Mouse (Mus musculus) MEL (cell line): Measurements from ENCODE around the gene Smad1.

Experiments
- CHD1 ChIP-seq: IDR thresholded peaks from 2 replicates; pipeline ENCODE4 v1.6.1; 2012; ENCODE audit warnings: low read depth, mild to moderate bottlenecking, inconsistent platforms, low read length, improper control_type of control experiment
- CTCF ChIP-seq, 3 experiments: IDR thresholded peaks in 2 of 3; conservative IDR thresholded peaks in 1 of 3; 2 replicates each; pipeline ENCODE4 v1.5.1; 2011 to 2012; ENCODE audit warnings: low read length in 3 of 3, low read depth in 2 of 3, mild to moderate bottlenecking in 2 of 3, improper control_type of control experiment in 1 of 3, inconsistent platforms in 1 of 3, mixed read lengths in 1 of 3, moderate library complexity in 1 of 3; ENCODE audit not compliant: control insufficient read depth in 1 of 3, insufficient read depth in 1 of 3, poor library complexity in 1 of 3, severe bottlenecking in 1 of 3
- EP300 ChIP-seq, 2 experiments: IDR thresholded peaks; 2 replicates each; pipeline ENCODE4 v1.6.1; 2011; ENCODE audit warnings: improper control_type of control experiment in 2 of 2, low read length in 2 of 2, low read depth in 1 of 2, mild to moderate bottlenecking in 1 of 2
- GATA1 ChIP-seq: IDR thresholded peaks from 2 replicates; pipeline ENCODE4 v1.6.1; 2011; ENCODE audit warnings: low read depth, low read length, improper control_type of control experiment
- KAT2A ChIP-seq: conservative IDR thresholded peaks from 2 replicates; pipeline ENCODE4 v1.6.1; 2012; ENCODE audit warnings: low read depth, low read length, improper control_type of control experiment, inconsistent platforms
- MAFK ChIP-seq: IDR thresholded peaks from 2 replicates; pipeline ENCODE4 v1.6.1; 2011; ENCODE audit warnings: low read depth, mild to moderate bottlenecking, low read length, improper control_type of control experiment, borderline replicate concordance
- NELFE ChIP-seq: IDR thresholded peaks from 2 replicates; pipeline ENCODE4 v1.6.1; 2011; ENCODE audit warnings: low read depth, low read length, improper control_type of control experiment
- POLR2A ChIP-seq, 2 experiments: IDR thresholded peaks; 2 replicates each; pipeline ENCODE4 v1.6.1; 2011 to 2012; ENCODE audit warnings: low read length in 2 of 2, mild to moderate bottlenecking in 2 of 2, control low read depth in 1 of 2, improper control_type of control experiment in 1 of 2, low read depth in 1 of 2, moderate library complexity in 1 of 2; ENCODE audit not compliant: control insufficient read depth in 1 of 2, insufficient read depth in 1 of 2, poor library complexity in 1 of 2
- SMC3 ChIP-seq: IDR thresholded peaks from 2 replicates; pipeline ENCODE4 v1.6.1; 2011; ENCODE audit warnings: low read depth, low read length, improper control_type of control experiment
- TAL1 ChIP-seq: IDR thresholded peaks from 2 replicates; pipeline ENCODE4 v1.6.1; 2012; ENCODE audit warnings: mild to moderate bottlenecking, inconsistent platforms, low read length, moderate library complexity, mixed read lengths
- USF1 ChIP-seq: IDR thresholded peaks from 2 replicates; pipeline ENCODE4 v1.6.1; 2014; ENCODE audit warnings: low read depth, mild to moderate bottlenecking, inconsistent platforms, low read length, improper control_type of control experiment, moderate library complexity

DNA sequence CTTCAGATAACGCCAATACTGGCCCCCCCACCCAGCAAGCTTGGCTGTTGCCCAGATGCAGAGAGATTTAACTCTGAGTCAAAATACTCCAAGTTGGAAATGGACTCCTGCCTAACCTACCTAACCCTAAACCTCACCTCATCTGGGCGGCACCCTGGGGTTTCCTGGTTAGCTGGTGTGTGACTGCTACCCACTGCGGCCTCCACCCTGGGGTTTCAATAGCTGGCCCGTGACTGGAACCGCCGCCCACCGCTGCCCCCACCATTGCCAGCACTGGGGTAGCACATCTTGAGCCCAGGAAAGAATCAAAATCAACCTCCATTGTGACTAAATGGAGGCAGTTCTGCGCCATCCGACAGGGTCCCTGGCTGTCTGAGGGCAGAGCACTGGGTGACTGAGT is 33.1 kb downstream of the Smad1 start:
- TF ChIP-seq CTCF (IDR thresholded peaks at IDR 0.05 in 2 of 3, conservative IDR thresholded peaks at IDR 0.05 in 1 of 3; ENCODE audit: control insufficient read depth in 1 of 3, insufficient read depth in 1 of 3, low read depth in 2 of 3, low read length in 3 of 3, poor library complexity in 1 of 3, severe bottlenecking in 1 of 3) (no peak), EP300 (IDR thresholded peaks at IDR 0.05; ENCODE audit: low read depth in 1 of 2, low read length in 2 of 2) (no peak), NELFE (no peak), MAFK (no peak), CHD1 (no peak), GATA1 (no peak), SMC3 (no peak), POLR2A (IDR thresholded peaks at IDR 0.05; ENCODE audit: control insufficient read depth in 1 of 2, insufficient read depth in 1 of 2, low read depth in 1 of 2, low read length in 2 of 2, poor library complexity in 1 of 2) (no peak), USF1 (no peak), TAL1 (no peak), KAT2A (no peak)
